In genomic region chr7:135344979-135345378, GRCm38 (mm10) we compare ENCODE assay signal across 23 mouse cellular contexts.
"Had no signal": no experiment of that assay in that cellular context is flagged by ENCODE, and none has a peak within 500 bp of the region (broad histone marks: within the 10 kb centered on the region; RNA-seq: fewer than 3 reads in every experiment).

No protein-coding gene starts in this region.

- H3K36me3 ChIP-seq: heart, embryonic 13.5 days; heart, embryonic 15.5 days; hindbrain, embryonic 13.5 days; hindbrain, embryonic 15.5 days; limb, embryonic 13.5 days; limb, embryonic 15.5 days; liver, embryonic 12.5 days had no signal

- ATAC-seq: hindbrain, postnatal 0 days; intestine, embryonic 16.5 days; liver, embryonic 12.5 days had no signal

- H3K4me2 ChIP-seq: heart, embryonic 11.5 days; heart, embryonic 13.5 days; heart, embryonic 15.5 days; hindbrain, embryonic 13.5 days; hindbrain, embryonic 15.5 days; limb, embryonic 13.5 days; limb, embryonic 15.5 days; liver, embryonic 12.5 days had no signal

- H3K27ac ChIP-seq: heart, embryonic 13.5 days; heart, embryonic 15.5 days; hindbrain, embryonic 13.5 days; hindbrain, embryonic 15.5 days; hindbrain, postnatal 0 days; limb, embryonic 13.5 days; limb, embryonic 15.5 days; liver, embryonic 12.5 days; liver, embryonic 14.5 days had no signal

- H3K9ac ChIP-seq: heart, embryonic 13.5 days; heart, embryonic 15.5 days; hindbrain, embryonic 13.5 days; hindbrain, embryonic 15.5 days; limb, embryonic 13.5 days; limb, embryonic 15.5 days; liver, embryonic 12.5 days; liver, embryonic 14.5 days had no signal

- H3K9me3 ChIP-seq: heart, embryonic 13.5 days; heart, embryonic 15.5 days; hindbrain, embryonic 13.5 days; hindbrain, embryonic 15.5 days; limb, embryonic 13.5 days; limb, embryonic 15.5 days; liver, embryonic 12.5 days had no signal

- H3K4me3 ChIP-seq: heart, embryonic 13.5 days; heart, embryonic 15.5 days; hindbrain, embryonic 13.5 days; hindbrain, embryonic 15.5 days; limb, embryonic 13.5 days; limb, embryonic 15.5 days; liver, embryonic 12.5 days had no signal

- H3K27me3 ChIP-seq: heart, embryonic 13.5 days; heart, embryonic 15.5 days; hindbrain, embryonic 13.5 days; hindbrain, embryonic 15.5 days; limb, embryonic 13.5 days; limb, embryonic 15.5 days; liver, embryonic 12.5 days had no signal

- DNase-seq: gastrocnemius, postnatal 14 days; gastrocnemius, postnatal 36 days; heart, adult 18-20 months; heart, postnatal 14 days; heart, postnatal 36 days; kidney, adult 11 months; kidney, postnatal 10 days; kidney, postnatal 25 days; layer of hippocampus, adult 9-11 months; layer of hippocampus, postnatal 36 days; left cerebral cortex, postnatal 4 days; lung, adult 18-20 months had no signal

- H3K4me1 ChIP-seq: heart, embryonic 13.5 days; heart, embryonic 15.5 days; hindbrain, embryonic 13.5 days; hindbrain, embryonic 15.5 days; limb, embryonic 15.5 days; liver, embryonic 12.5 days had no signal
